Mouse (Mus musculus): ENCODE measurements around the gene Rhebl1.

DNA sequence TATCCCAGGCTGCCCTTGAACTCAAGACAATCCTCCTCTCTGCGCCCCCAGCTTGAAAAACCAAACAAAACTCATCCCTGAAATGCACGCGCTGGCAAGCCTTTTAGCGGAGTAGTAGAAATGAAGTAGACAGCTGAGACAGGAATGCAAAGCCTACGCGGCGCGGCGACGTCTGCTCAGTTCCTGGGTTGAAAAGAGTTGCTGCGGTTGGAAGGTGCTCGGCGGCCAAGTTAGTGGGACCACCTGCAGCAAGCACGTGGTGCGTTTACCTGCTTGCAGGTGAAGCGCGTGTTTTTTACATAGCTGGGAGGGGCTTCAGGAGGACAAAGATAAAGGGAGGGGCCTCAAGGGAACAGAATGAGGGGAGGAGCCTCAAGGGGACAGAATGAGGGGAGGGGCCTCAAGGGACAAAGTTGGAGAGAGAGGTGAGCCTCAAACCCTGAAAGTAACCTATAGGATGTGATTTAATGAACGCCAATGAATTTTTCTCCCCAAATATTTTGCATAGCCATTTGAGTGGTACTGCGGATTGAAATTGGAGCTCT is 3.1 kb downstream of the Rhebl1 start:
- TF ChIP-seq CTCF (IDR thresholded peaks at IDR 0.05; ENCODE audit: borderline replicate concordance, insufficient read depth, low read depth, low read length), result no peak
- TF ChIP-seq POLR2A (IDR thresholded peaks at IDR 0.05; ENCODE audit: borderline replicate concordance, insufficient read depth, low read length), result no peak

All from cerebellum, adult 2 months (tissue).